Mouse (Mus musculus) adipocyte (in vitro differentiated cells): ENCODE results near the gene Cdk5rap1.

Experiments
- DNase-seq: peaks from one replicate; pipeline ENCODE4 v3.0.0-alpha.2; 2016; ENCODE audit warnings: low spot score

Cdk5rap1 gene

DNA sequence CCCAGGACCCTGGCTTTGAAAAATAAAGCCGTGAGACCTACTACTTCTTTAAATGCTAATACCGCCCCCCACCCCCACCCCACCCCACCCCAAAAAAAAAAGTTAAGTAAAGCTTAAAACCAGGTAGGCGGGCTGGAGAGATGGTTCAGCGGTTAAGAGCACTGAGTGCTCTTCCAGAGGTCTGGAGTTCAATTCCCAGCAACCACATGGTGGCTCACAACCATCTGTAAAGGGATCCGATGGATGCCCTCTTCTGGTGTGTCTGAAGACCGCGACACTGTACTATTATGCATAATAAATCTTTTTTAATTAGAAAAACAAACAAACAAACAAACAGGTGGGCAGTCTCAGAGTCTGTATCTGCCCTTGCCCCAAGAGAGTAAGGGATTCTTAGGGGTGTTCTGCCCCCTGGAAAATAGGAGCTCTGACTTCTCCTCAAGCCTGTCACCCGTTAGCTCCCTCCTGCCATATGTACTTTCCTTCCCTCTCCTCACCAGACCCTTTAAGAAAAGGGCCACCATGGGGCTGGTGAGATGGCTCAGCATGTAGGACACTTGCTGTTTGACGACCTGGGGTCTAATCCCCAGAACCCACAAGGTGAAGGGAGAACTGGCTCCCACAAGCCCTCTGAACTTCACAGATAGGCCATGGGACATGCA, at the start of gene Cdk5rap1:
TSS of gene Cdk5rap1 (minus strand) at position 169 of the 659 bp plus-strand sequence.
- no peak for DNase-seq

GRCm38 (mm10) chr2:154422181-154422580, 49.4 kb upstream of the Cdk5rap1 start:
- DNase-seq, result no peak

- no peak for DNase-seq
Measured at GRCm38 (mm10) chr2:154420942-154421731, 48.3 kb upstream of the Cdk5rap1 start.

- peak; percentile 45 for DNase-seq
Measured at GRCm38 (mm10) chr2:154419631-154420515, 47.1 kb upstream of the Cdk5rap1 start.

DNA sequence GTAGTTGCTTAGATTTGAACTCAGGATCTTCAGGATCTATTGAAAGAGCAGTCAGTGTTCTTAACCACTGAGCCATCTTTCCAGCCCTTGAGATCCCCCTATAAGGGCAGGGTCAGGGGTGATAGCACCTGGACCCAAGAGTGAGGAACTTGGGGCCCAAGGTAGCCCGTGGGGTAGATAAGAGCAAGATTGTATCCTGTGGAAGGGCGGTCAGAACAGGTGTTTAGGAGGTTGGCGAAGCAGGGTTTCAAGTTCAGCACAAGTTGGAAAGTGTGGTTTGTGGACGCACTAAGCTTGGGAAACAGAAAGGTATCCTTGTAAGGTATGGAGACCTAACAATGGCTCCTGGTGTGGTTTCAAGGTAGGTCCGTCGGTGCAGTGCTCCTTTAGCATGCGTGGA, 45.2 kb upstream of the Cdk5rap1 start:
- no peak for DNase-seq

DNA sequence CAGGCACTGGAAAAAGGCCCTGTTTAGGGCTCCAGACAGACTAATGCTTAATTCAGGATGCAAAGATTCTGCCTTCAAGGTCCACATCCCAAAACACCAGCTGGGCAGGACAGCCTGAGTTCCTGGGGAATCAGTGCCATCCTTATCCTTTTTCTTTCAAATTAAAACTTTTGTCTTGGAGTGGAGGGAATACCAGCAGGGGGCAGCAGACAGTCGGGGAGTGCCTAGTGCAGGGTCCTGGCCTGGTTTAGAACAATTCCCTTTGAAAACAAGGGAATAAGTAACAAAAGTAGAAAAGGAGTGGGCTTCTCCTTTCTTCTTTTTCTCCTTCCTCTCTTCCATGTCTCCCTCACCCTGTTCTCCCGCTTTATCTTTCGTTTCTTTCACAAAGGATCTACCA, 44.3 kb upstream of the Cdk5rap1 start:
- peak; percentile 85 for DNase-seq

DNA sequence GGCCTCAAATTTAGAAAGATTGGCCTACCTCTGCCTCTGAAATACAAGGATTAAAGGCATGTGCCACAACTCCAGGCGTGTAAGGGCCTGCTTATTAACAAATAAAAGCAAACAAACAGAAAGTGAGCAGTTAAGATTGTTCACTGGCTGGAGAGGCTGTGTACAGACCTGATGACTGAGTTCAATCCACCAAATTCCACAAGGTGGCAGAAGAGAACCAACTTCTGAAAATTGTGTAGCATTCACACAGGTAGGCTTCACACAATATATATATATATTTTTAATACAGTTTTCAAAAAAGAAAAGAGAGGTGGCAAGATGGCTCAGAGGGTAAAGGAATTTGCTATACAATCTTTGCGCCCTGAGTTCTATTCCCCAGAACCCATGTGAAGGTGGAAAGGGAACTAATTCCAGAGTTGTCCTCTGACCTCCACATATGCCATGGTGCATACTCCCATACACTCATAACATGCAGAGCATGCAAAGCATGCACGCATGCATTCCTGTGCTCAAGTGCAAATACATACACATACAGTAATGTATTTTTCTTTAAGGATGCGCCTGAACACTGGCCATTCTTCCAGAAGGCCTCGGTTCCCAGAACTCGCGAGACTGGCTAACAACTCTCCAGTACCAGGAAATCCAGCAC, 39.3 kb upstream of the Cdk5rap1 start:
- peak; percentile 70 for DNase-seq

GRCm38 (mm10) chr2:154410355-154410754, 37.5 kb upstream of the Cdk5rap1 start:
- DNase-seq, result peak; percentile 97

DNA sequence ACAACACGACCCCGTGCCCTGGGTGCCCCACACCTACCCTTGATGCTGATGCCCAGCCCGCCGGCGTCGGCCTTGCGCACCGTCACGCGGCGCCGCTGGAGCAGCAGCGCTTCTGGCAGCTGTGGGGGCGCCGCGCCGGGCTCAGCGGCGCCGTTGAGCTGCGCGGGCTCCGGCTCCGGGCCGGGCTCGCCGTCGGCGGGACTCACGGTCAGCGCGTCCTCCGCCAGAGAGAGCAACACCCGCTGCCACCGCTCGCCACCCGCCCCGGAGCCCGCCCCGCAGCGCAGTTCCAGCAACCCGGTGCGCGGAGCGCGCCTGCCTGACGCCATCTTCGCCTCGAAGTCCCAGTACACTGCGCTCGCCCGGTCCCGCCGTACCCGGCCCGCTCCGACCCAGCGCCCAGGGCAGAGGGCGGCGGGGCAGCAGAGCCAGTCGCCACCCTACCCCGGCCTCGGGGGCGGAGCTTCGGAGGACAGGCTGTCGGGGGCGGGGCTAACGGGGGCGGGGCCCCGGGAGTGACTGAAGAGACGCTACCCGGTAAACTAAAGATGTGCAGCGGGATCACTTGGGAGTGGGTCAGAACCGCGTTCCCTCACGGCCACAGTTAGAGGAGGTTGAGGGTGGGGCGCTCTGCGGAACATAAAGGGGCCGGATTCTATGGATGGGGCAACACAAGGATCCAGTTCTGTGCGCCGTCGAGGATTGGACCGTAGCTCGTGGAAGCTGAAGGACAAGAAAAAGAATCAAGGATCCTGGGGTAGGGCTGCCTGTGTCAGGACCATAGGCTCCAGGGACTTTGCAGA, 35.0 kb upstream of the Cdk5rap1 start, which contains the start of gene Snta1:
TSS of gene Snta1 (minus strand) at position 457 of the 803 bp plus-strand sequence.
- no peak for DNase-seq

GRCm38 (mm10) chr2:154407063-154407642, 34.3 kb upstream of the Cdk5rap1 start:
- DNase-seq, result no peak

GRCm38 (mm10) chr2:154405447-154405994, 32.7 kb upstream of the Cdk5rap1 start:
- no peak for DNase-seq

DNA sequence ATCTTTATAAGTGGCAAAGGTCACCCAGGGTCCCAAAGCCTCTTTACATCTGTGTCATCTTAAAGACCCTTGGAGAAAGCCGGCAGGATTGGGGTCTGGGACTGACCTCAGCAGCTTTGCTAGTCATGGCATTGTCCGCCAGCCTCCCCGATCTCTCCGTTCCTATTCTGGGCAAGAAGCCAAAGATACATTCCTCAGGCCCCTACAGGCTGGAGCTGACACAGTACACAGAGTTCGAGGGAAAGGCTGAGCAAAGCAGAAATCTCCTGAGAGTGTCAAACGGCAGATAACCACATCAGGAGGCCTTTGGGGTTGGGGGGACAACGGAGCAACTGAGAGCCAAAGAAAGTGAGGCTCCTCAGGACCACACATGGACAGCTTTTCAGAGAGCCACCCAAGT, 30.0 kb upstream of the Cdk5rap1 start:
- peak; percentile 84 for DNase-seq

- DNase-seq, result no peak
Measured at GRCm38 (mm10) chr2:154401976-154402375, 29.2 kb upstream of the Cdk5rap1 start.

DNA sequence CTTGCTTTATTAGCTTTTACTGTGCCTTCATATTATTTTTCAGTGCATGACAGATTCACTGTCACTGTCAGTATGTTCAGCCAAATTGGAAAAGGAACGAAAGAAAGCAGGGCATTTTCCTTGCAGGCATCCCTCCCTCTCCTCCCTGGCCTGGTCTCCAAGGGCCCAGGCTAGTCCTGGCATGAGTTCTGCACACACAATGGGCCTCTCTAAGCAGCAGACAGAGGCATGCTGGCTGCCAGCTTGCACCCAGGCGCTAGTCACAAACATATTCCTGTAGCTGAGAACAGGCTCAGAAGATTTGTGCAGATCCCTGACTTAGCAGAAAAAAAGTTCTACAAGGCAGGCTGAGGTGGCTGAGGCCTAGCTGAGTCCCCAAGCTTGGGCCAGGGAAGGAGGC, 26.5 kb upstream of the Cdk5rap1 start:
- peak; percentile 74 for DNase-seq

DNA sequence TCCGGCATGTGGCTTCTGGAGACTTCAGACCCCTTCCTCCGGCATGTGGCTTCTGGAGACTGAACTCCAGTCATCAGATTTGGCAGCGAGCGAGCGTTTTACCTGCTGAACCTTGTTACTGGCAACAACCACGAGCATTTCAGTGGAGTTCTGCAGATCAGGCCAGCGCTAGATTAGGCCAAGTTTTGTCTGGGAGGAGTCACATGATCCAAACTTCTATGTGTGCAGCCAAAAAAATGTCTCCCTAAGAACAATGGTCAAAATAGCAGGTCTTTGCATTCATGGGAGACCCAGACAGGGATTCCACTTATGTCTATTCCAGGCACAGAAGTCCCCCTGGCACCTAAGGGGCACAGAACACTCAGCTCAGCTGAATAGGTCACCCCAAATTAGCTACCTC, 25.5 kb upstream of the Cdk5rap1 start:
- DNase-seq, result peak; percentile 62

DNA sequence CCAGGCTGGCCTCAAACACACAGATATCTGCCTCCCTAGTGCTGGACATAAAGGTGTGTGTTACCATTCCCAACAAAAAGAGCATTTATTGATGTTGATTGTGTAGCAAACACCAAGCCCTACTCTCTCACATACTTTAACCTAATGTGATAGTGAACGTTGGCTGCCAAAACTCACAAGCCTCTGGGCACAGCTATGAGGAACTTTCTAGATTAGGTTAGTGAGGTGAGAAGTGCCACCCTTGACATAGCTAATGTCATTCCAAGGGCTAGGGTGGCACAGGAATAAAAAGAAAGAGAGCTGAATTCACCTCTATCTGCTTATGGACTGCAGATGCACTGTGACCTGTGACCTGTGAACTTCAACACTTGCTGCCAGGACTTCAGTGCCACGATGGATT, 23.7 kb upstream of the Cdk5rap1 start:
- no peak for DNase-seq

DNA sequence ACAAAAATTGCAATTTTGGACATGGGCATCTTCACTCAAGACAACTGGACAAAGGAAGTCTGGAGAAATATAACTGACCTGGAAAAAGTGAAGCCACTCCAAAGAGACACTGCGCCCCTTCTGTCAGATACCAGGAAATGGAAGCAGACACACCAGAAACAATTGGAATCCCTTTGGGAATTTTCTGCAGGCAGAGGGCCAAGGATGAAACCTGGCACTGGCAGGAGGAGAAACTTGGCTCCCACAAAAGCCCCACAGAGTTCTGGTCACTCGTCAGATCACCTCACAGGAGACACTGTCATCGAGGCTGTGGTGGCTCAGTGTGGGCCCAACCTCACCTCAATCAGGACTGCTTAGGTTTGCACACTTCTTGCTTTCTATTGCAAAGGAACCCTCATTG, 21.8 kb upstream of the Cdk5rap1 start:
- DNase-seq, result peak; percentile 41

DNA sequence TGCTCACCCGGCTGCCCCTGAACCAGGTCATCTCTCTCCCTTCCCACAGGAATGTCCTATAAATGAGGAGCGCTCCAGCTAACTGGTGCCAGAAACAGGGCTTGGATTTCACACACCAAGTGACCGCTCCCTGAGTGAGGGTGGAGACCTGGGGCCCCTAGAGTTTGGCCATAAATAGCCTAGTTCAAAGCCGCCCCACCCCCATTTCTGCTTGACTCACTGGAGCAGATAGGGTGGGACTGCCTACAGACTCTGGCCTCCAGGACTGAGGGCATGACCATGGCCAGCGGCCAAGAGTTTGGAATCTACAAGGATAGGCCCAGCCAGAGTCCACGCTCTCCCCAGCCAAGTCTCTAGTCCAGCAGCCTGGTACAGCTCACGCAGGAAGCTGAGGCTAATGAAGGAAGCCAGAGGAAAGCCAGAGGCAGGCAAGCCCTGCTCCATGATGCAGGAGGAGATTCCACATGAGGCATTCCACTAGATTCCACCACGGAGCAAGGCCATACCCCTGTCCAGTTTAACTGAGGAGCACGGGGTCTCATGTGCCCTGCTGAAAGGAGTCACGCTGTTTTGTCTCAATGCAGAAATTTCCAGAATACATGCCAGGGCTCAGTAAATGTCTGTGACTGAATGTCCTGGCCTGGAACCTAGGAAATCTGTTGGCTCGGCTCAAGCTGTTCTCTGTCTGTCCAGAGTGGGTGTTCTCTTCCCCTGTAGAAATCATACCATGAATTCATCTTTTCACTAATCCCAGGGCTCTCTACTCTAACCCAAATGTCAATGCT, 17.6 kb upstream of the Cdk5rap1 start:
- DNase-seq, result peak; percentile 99

DNA sequence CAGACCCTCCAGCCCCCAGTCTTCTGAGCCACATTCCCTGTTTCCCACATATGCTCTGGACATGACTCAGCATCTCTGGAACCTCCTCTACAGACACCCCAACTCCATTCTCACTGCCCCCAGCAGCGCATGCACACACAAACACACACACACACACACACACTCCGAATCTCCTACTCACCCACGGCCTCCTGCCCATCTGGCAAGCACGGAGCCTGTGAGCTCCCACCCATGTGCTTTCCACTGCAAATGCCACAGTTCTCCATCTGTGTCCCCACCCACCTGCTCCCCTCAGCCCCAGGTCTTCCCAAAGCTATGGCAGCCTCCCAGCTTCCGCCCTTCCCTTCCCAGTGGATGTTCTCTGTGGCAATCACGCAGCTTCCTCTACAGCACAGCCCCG, 6.3 kb upstream of the Cdk5rap1 start:
- no peak for DNase-seq
